Mouse (Mus musculus) naive thymus-derived CD4-positive, alpha-beta T cell, adult 2 months (primary cell): ENCODE results near the gene Foxp1.

Experiments used
- DNase-seq: peaks from one replicate; pipeline ENCODE4 v3.0.0-alpha.2; 2011; ENCODE audit warnings: low read depth

Gene Foxp1

DNA sequence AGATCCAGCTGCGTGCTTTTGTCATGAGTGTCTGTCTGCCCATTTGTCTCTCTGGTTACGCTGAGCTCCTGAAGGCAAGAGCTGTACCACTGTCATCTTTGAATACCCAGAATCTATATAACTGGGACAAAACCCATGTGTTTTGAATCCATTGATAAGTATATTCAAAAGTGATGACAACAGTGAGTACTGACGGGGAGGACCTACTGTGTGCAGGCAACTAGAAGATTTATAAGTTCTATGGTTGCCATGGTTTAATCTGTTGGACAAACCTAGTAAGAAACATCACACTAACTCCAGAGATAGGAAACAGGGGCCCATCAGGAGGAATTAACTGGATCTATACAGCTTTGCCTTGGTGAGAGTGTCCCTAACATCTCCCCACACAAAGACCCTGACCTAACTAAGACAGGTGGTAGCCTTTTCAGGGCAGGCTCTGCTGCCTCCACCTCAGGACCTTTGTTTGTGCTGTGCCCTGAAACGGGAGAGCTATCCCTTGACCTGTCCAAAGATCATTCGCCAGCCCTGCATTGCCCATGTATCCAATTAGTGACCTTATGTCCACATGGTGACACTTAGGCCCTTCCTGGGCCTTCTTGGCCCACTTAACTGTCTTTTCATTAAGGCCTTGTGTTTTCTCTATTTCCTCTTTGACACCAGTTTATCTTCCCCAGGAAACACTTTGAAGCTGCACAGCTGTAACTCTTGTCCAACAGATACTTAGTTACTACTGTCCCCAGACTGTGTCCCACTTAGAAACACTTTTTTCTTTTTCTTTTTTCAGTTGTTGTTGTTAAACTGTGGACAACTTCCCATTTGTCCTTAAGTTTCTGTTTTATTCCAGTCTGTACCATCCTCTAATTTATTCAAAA lies 530.4 kb downstream of the Foxp1 start:
- no peak for DNase-seq

DNA sequence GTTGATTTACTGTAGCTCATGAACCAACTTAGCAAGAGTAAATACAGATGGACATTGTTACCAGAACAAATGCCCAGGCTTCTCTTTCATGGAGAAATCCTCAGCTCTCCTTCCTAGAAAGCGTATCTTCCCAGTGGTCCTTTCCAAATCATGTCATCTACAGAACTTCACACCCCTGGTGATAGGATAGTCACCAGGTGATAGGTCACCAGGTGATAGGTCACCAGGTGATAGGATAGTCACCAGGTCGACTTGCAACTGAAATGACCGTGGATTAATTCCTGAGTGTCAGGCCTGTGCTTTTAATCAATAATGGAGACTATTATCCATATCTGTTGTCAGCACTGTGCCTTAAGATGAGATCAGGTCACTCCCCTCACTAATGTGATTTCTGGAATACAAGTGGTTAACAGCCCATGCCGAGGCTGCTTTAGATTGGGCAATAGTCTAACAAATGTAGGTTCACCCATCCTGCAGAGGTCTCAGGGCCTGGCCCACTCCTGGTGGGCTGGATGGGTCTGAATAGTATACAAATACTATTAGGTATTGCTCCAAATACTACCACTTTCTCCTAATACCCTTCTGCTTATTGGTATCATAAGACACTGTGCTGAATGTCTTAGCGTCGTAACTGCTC lies 534.9 kb downstream of the Foxp1 start:
- no peak for DNase-seq

DNA sequence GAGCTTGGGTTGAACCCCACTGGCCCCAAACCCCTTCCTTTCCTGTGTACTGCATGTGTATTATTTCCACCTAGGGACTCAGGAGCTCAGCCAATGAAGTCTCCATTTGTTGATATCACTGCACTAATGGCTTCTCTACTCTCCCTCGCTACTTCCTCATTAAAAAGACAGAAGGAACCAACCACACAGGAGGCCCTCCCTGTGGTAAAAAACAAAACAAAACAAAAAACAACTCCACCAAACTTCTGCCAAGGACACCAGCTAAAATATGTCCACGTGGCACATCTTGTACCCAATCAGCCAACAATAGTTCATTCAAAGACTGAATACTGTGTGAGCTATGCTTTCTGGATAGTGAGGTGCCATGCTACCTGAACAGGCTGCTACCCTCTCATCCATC lies 537.1 kb downstream of the Foxp1 start:
- DNase-seq: no peak

DNA sequence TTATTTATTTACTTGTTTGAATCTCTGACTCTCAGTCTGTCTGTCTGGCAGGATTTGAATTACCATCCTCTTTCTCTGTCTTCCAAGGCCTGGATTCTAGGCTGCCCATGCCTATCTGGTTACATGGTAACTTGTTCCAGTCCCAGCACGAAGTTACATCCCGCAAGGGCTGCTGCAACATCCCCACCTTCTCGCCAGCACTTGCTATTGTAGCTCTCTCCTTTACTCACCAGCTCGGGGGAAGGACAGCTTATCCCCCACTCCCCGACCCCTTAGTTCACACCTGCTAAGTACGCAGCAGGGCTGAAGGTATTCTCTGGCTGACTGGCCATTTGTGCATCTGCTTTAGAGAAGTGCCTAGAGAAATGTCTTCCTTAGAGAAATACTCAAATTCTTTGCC lies 537.9 kb downstream of the Foxp1 start:
- no peak for DNase-seq

DNA sequence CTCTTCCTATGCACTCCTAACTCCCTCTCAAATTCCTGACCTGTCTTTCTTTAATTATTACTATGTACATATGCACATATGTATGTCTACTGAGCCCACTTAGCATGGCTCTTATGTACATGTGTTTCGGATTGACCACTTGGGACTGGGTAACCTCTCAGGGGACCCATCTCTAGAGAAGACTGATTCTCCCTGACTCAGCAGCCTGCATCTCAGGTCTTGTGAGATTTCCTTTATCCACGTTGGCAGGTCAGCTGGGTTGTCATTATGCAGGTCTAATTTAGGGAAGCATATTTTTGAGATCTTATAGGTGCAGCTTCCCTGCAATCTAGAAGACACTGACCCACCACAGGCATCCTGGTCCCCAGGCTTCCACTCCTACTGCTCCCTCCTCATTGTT lies 538.5 kb downstream of the Foxp1 start:
- DNase-seq: no peak

DNA sequence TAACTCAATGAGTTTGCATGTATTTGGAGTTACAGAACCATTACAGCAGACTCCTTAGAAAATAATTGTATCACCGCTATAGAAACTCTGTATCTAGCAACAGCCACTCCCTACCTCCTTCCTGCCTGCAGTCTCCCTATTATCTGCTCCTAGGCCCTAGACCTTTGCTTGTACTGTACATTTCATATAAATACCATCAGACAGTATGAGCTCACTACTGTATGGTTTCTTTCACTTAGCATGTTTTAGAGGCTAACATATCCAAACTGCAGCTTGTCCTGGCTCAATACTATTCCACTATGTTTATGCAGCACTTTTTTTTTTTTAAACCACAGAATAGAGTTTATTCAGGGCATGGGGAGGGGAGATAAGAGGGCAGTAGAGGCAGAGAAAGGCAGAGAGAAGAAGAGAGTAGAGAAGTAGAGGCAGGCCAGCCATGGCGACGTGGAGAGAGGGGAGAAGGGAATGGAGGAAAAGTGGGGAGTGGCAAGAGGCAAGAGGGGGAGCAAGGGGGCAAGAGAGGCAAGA lies 539.1 kb downstream of the Foxp1 start:
- no peak for DNase-seq

DNA sequence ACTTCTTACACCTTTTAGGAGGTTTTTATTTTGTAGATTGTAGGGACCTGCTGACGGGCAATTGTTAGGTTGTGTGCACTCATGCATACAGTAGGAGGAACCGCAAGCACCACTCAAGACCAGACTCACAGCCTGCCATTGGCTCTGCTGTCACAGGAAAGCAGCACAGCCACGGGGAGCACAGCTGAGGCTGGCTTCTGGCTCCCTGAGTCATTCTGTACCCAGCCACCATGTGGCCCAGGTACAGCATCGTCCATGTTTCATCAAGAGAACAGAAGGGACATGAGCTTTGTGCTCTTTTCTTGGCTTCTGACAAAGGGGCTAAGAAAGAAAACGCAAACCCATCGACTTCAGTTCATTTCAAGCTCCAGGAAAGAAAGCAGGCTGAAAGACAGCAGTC lies 541.3 kb downstream of the Foxp1 start:
- no peak for DNase-seq

DNA sequence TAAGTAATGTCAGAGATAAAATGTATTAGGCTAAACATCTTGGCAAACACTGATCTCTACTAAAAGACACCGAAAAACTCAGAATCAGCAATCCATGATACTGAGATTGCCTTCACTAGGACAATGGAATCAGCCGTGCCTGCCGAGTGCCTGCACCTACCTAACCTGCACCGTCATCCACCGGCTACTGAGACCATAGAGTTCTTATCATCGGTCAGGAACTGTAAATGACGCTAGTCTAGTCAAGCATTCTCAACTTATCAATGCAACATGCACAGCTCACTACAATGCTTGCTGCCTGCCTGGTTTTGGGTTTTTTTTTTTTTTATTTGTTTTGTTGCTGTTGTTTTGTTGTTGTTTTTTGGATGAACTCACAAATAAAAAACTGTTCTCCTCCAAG lies 542.1 kb downstream of the Foxp1 start:
- no peak for DNase-seq

DNA sequence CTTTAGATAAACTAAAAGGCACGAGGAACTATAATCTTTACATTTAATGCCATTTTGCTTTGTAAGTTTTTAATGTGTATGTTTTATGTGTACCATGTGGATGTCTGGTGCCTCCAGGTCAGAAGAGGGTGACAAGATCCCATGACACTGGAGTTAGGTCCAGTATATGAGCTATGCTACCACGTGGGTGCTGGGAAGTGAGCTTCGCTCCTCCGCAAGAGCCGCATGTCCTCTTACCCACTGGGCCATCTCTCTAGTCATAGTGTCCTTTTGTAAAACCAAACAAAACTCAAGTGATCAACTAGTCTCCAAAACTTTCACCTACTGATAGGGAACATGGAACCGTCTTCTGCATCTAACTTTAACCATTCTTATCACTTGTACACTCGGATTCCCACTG lies 542.5 kb downstream of the Foxp1 start:
- DNase-seq: no peak

DNA sequence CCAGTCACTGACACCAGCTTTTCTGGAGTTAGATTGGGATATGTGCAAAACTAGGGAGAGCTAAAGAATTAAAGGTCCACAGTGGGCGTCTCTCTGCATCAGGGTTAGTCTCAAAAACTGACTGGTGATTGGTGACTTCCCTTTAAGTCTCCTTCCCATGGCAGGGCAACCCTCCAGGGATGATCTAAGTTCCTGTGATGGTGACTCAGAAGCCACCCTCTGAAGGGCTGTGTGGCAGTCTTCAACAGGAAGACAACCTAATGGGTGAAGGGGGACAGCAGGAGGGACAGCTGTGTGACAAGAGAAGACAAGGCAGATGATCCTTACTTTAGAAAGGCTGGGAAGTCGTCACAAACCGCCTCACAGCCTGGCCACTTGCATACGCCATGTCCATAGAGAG lies 544.7 kb downstream of the Foxp1 start:
- DNase-seq: no peak

DNA sequence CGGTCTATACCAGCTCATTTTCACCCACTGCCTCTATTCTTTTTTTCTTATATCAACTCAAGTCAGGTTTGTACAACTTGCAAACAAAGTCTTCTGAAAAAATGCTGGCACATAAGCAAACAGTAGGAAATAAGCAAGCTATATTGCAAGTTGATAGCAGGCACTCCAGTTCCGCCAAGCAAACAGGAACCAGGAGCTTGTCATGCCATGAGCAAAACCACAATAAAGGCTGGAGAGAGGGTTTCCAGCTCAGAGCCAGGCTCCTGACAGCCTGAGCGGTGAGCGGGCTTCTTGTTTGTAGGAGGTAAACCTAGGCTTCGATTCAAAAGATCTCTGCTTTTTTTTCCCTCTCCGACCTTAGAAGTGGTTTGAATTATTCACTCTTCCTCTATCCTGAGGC lies 546.6 kb downstream of the Foxp1 start:
- DNase-seq: no peak

DNA sequence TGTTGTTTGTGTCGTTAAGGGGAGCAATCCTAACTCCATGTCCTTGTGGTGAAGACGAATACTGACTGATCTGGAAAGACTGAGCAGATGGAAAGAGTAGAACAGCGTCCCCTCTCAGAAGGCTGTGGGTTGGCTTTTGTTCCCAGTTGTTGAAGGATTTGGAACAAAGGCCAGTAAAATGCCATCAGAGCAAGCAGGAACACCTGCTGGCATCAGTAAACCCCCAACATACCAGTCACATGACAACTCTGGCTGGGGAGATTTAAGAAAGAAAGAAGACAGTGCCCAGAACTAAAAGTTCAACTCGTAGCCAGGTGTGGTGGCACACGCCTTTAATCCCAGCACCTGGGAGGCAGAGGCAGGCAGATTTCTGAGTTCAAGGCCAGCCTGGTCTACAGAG lies 549.1 kb downstream of the Foxp1 start:
- DNase-seq: no peak

DNA sequence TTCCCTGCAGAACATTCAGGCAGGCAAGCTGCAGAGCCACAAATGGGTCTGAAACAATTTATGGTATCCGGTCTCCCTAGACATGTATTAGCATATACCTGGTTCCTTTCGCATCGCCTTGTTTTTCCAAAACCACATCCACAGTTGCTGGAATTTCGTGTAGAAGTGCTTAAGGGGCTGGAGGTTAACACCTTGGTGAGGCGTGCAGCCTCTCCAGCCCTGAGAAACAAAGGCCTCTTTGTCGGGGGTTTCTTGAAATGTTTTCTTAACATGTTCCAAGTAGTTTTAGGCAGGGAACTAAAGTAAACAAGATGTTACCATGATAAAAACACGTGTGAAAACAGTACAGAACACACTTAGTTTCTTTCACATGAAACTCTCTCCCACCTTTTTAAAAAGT lies 550.1 kb downstream of the Foxp1 start:
- DNase-seq: no peak

DNA sequence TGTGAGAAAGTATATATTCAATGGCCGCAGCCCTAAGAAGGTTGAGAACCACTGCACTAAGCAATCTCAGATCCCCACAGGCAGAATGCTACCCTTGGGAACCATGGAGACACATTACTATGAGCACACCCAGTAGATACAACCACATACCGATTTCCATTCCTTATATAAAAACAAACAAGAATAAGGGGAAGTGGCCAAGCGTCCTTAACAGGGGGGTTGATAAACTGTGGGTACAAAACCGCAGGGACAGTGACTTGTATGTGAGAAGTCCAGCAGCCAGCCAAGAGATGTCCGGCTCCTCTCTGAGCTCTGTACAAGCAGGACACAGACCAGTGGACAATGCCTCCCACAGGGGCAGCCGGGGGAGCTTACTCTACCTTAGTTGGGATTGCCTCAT lies 563.2 kb downstream of the Foxp1 start:
- DNase-seq: no peak

DNA sequence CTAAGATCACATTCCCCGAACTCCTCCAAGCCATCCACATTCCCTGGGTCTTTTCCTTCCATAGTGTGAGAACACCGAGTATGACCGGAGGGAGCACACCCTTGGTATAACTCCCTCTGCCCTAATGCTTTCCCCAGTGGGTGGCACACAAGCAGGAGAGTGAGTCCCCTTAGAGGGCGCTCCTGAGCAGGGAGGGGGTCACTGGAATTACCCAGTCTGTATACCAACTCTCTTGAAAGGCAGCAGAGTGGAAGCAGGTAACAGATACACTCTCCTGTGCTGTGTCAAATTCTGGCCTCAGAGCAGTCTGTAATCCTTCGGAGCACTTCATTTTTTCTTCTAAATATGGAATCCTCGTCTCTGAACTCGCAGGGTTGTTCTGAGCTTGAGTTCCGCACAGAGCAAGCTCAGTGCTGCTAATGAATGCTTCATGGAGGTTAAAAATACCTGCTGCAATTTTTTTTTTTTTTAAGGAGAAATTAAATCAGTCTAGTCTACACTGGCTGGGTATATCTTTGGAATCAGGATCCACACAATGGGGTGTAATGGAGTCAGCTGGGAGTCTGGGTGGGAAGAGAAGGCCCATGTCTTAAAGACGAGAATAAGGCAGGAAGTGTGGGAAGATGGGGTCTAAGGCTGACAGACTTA lies 565.9 kb downstream of the Foxp1 start:
- DNase-seq: peak; percentile 52

DNA sequence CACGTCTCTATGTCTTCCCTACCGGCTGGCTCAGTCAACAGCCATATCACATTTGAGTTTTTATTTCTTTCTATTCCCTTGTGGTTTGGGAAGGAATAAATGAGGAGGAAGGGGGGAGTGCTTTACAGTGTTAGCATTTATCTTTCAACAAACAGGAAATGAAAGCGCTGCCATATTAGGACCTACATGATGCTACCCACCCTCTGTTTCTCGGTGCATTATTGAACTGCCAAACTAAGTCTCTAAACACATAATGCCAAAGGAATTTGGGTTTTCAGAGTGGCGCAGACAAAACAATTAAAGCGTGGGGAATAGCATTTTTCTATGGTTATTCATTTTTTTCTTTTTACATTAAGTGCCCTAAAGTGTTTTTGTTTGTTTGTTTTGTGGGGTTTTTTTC lies 566.8 kb downstream of the Foxp1 start:
- no peak for DNase-seq

DNA sequence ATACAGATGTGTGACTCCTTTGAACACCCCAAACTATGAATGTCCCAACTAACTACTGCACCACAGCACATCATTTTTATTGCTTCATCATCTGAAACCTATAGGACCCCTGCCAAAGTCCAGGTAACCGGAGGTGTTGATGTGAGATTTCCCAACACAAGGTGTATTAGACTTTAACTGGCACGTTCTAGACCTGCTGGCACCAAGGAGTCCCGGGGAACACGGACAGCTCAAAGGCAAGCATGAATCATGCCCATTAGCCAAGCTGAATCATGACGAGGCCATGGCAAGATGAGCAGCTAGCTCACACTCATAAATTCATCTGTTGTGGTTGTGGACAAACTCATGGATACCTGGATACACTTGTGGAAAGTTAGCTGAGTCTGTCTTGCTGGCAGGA lies 568.1 kb downstream of the Foxp1 start:
- DNase-seq: no peak

DNA sequence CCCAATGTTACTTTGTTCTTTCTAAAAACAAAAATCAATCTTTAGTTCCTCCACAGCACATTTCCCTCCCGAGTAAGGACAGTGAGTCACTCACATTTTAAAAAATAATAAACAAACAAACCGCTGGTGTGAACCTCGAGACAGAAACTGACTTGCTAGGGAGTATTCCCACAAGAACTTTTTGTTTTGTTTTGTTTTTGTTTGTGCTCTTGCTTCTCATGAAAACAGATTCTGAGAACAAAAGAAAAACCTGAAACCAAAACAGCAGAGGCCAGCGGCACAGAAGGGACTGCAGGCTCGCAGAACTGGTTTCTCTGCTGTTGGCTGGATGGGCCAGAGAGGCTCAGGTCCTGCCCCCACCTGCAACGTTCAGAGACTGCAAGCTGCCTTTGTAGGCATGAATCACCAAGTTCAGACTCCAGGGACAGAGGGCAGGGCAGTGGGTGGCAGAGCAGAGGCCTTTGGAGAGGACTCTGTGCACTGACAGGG lies 572.8 kb downstream of the Foxp1 start:
- DNase-seq: no peak

DNA sequence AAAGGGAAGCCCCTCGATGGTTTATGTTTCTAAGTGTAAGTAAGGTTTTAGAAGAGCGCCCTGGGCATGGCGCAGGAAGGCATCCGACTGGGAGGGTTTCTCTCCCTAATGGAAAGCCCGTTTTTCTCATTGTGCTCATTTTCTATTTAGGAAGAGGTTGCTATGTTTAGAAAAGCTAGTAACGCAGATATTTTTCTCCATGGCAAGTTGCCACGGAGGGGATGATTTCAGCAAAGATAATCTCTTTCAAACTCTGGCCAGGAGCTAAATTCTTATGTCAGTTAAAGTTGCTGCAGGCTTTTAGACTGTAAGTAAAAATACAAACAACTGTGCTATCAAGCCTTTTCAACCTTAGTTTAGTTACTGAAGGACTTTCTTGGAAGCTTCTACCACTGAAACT lies 573.2 kb downstream of the Foxp1 start:
- no peak for DNase-seq

DNA sequence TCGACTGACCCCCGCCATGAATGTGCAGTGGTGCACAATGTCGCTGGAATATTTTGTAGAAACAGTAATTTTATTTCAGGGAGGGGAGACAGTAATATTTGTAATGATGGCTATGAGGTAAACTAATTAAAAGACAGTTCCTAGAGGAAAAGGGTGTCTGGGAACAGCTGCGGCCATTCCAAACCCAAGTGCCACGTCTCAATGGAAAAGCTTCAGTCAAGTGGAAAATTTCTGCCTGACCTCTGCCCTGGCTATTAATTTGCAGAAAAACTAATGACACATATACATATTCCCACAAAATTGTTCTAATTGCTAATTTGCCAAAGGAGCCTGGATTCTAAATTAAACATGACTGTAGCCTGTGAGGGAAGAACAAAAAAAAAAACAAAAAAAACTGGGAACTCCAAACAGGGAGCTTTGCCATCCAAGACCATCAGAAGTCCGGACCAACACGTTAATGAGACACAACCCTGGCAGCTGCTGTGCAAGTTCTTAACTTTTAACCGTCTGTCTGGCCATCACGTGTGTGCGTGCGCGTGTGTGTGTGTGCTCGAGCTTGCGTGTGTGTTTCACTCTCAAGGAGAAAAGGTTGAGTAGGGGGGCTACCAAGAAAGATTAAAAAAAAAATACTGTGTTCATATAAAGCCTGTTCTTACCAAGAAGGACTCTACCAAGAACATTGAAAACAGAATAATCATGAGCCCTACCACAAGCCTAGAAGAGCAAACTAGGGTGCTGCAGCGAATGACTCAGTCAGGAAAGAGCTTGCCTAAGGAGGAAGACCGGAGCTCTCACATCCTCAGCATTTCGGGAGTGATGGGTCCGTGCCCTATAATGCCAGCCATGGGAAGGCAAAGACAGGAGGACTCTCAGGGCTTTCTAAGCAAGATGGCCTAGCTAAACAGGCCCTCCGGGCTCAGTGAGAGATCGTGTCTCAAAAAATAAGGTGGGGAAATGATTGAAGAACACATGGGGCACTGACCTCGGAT lies 574.1 kb downstream of the Foxp1 start:
- DNase-seq: no peak

DNA sequence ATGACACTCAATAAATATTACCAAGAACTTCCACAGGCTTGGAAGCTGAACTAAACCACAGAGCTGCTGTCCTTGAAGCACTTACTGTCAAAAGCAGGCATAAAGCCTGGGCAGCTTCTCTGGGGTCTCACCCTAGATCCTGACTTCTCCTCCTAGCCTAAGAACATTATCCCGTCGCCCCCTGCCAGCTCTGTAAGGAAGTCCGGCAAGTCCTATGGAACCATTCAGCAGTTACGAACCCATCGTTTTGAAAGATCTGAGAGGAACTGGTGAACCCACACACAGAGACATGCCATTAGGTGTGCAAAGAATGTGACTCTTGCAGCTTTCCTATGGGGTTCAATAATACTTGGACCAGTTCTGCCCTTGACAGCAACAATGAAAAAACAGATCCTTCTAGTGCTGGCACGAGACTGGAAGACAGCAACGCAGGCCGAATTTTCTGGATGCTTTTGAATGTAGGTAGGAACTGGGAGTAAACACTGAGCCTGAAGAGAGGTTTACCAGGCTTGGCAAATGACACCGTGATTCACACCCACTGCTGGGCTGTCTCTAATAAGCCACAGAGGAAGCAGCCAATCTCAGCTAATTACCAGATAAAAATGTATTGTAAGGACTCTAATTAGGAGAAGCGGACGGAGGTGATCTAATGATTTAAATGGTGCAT lies 574.9 kb downstream of the Foxp1 start:
- no peak for DNase-seq
